Mouse (Mus musculus) liver, embryonic 14.5 days (tissue): Measurements from ENCODE around the gene Erich6.

Experiments
- CTCF ChIP-seq: IDR thresholded peaks from 2 replicates; pipeline ENCODE4 v1.5.1; 2016; ENCODE audit warnings: antibody characterized with exemption, low read depth, control low read depth
- EP300 ChIP-seq: IDR thresholded peaks from 2 replicates; pipeline ENCODE4 v1.6.1; 2016; ENCODE audit warnings: antibody characterized with exemption, low read depth

- TF ChIP-seq CTCF (no peak), EP300 (no peak)
Observed at GRCm38 (mm10) chr3:58593623-58594022, 43.4 kb downstream of the Erich6 start.
